Mouse (Mus musculus): ENCODE data around the gene Kctd18.

DNA sequence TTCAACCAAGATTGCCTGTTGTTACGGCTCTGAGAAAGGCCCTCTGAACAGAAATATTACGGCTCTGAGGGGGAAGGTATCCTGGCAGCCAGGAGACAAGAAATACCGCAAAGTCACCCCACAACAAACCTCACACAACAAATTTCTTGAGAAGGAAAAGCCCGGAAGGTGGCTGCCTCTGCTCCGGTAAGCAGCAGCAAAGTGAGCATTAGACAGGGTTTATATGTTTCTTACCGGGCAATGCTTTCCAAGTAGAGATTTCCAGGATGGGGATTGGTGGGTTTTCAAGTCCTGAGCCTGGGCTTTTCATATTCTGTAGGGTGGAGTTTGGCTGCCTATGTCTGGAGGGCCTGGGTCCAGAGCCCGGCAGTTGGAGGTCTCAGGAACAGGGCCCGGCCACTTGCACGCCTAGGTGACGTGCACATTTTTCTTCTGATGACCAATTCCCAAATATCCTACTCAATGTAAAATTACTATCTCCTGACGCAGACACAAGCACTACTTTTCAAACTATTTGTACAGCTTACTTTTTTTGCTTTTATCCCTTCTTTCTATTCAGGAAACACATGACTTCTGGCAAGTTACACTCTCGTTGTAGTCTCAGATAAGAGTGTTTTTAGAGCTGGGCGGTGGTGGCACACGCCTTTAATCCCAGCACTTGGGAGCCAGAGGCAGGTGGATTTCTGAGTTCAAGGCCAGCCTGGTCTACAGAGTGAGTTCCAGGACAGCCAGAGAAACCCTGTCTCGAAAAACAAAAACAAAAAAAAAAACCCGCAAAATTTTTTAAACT is 65.0 kb downstream of the Kctd18 start:
- TF ChIP-seq CTCF (IDR thresholded peaks at IDR 0.05; ENCODE audit: low read depth, low read length), result no peak
- TF ChIP-seq POLR2A (IDR thresholded peaks at IDR 0.05; ENCODE audit: extremely low read depth, insufficient read depth, low read length), result no peak
